Mouse (Mus musculus) heart, postnatal 0 days (tissue): ENCODE measurements around the gene Plcg2. TPM values are rescaled to one million over a fixed set of nuclear protein-coding genes. Genes with fewer than 3 reads are reported as not detected.

Experiments used
- ATAC-seq: fragments of 200-750 bp; cut with Nextera tagmentation; 2 replicates; pipeline ENCODE4 v1.8.0; 2017; ENCODE audit warnings: low read depth, moderate number of reproducible peaks, moderate library complexity; ENCODE audit not compliant: insufficient read depth
- DNase-seq: peaks from one replicate; pipeline ENCODE4 v3.0.0-alpha.2; 2016; ENCODE audit warnings: low spot score
- H3K27ac ChIP-seq: fragments of 300-500 bp; sonication (generic); 2 replicates; pipeline ENCODE4 v1.5.1; 2014; ENCODE audit warnings: low read depth, mild to moderate bottlenecking
- H3K27me3 ChIP-seq: fragments of 300-500 bp; sonication (generic); 2 replicates; pipeline ENCODE4 v1.6.1; 2014; ENCODE audit warnings: low read length, mixed read lengths; ENCODE audit not compliant: control insufficient read depth, insufficient read depth
- H3K36me3 ChIP-seq: fragments of 300-500 bp; sonication (generic); replicated peaks from 2 replicates; pipeline ENCODE4 v1.6.1; 2014; ENCODE audit warnings: low read length, mixed read lengths; ENCODE audit not compliant: control insufficient read depth, insufficient read depth
- H3K4me1 ChIP-seq: fragments of 300-500 bp; sonication (generic); 2 replicates; pipeline ENCODE4 v1.6.1; 2014; ENCODE audit warnings: antibody characterized with exemption; ENCODE audit not compliant: control insufficient read depth, insufficient read depth
- H3K4me2 ChIP-seq: fragments of 300-500 bp; sonication (generic); 2 replicates; pipeline ENCODE4 v1.6.1; 2014; ENCODE audit warnings: low read depth, mild to moderate bottlenecking, low read length, moderate library complexity
- H3K4me3 ChIP-seq: fragments of 300-500 bp; sonication (generic); 2 replicates; pipeline ENCODE4 v1.5.1; 2014; ENCODE audit warnings: low read depth, low read length
- H3K9ac ChIP-seq: fragments of 300-500 bp; sonication (generic); replicated peaks from 2 replicates; pipeline ENCODE4 v1.6.1; 2014; ENCODE audit warnings: low read depth, low read length, mixed read lengths
- H3K9me3 ChIP-seq: fragments of 300-500 bp; sonication (generic); replicated peaks from 2 replicates; pipeline ENCODE4 v1.6.1; 2016; ENCODE audit warnings: low read length; ENCODE audit not compliant: control insufficient read depth
- CTCF ChIP-seq: IDR thresholded peaks from 2 replicates; pipeline ENCODE4 v1.5.1; 2016; ENCODE audit warnings: antibody characterized with exemption, control low read depth, low read depth
- EP300 ChIP-seq: IDR thresholded peaks from 2 replicates; pipeline ENCODE4 v1.6.1; 2016; ENCODE audit warnings: antibody characterized with exemption, low read depth
- WGBS: fragments of 180-500 bp; shearing (Covaris S2); extraction: QIAGEN DNeasy Blood & Tissue Kit; methylation state at CpG from one replicate; pipeline ENCODE4 v1.1.7; 2014; 5-methylcytosine and 5-hydroxymethylcytosine counted together
- polyA plus RNA-seq: library from polyadenylated mRNA; unstranded; fragments of >200 nt; fragmentation: Nextera tagmentation; extraction: Ambion mirVana; gene quantifications from 2 replicates; pipeline ENCODE4 v1.2.1, GENCODE M21; 2015
- total RNA-seq: library from RNA; depleted of rRNA; stranded (reverse); fragments of >200 nt; gene quantifications from 2 replicates; pipeline ENCODE4 v1.2.3, GENCODE M21; 2014; ENCODE audit warnings: low replicate concordance

Plcg2 gene
- total and polyA plus RNA-seq, 2 experiments from 2014 or later, result 5.0 to 8.8 TPM

- no peak for ATAC-seq
- 86% methylated on average over 8 of the region's 8 CpGs for WGBS
- H3K4me1 ChIP-seq, result no peaks in the 10 kb centered on the region
Observed at GRCm38 (mm10) chr8:117605201-117605600, 107.1 kb downstream of the Plcg2 start.

GRCm38 (mm10) chr8:117610506-117610905 lies 112.4 kb downstream of the Plcg2 start:
- Histone ChIP-seq H3K4me1 (no peaks in the 10 kb centered on the region), H3K9ac (no peak overlapping the region), H3K9me3 (no peaks in the 10 kb centered on the region), H3K4me3 (no peak overlapping the region), H3K27me3 (no peaks in the 10 kb centered on the region), H3K4me2 (no peak overlapping the region), H3K36me3 (no peaks in the 10 kb centered on the region), H3K27ac (no peak overlapping the region)
- 88% methylated on average over 10 of the region's 10 CpGs for WGBS
- no peak for DNase-seq
- no peak for TF ChIP-seq EP300
- no peak for TF ChIP-seq CTCF
- no peak for ATAC-seq

More at GRCm38 (mm10) chr8:117605201-117605600, 107.1 kb downstream of the Plcg2 start:
- no peak overlapping the region for H3K4me2 ChIP-seq
- no peaks in the 10 kb centered on the region for H3K27me3 ChIP-seq
- H3K9ac ChIP-seq, result no peak overlapping the region
- no peak for TF ChIP-seq EP300
- TF ChIP-seq CTCF, result no peak
- H3K36me3 ChIP-seq, result no peaks in the 10 kb centered on the region
- H3K4me3 ChIP-seq, result no peak overlapping the region
- no peaks in the 10 kb centered on the region for H3K9me3 ChIP-seq
- no peak overlapping the region for H3K27ac ChIP-seq
- DNase-seq, result no peak

GRCm38 (mm10) chr8:117612861-117613260 lies 114.8 kb downstream of the Plcg2 start:
- no peak overlapping the region for H3K9ac ChIP-seq
- WGBS, result 83% methylated on average over 12 of the region's 12 CpGs
- no peak overlapping the region for H3K4me3 ChIP-seq
- ATAC-seq, result no peak
- TF ChIP-seq CTCF (no peak), EP300 (no peak)
- H3K27me3 ChIP-seq, result no peaks in the 10 kb centered on the region
- H3K9me3 ChIP-seq, result 0 out of 2 replicates have a peak, but pooled peaks cover 7% of the 10 kb centered on the region
- H3K4me1 ChIP-seq, result no peaks in the 10 kb centered on the region
- DNase-seq, result no peak
- H3K27ac ChIP-seq, result no peak overlapping the region
- H3K4me2 ChIP-seq, result no peak overlapping the region
- no peaks in the 10 kb centered on the region; the same call in 1 of the 2 replicates for H3K36me3 ChIP-seq

- H3K4me2 ChIP-seq, result no peak overlapping the region
- no peaks in the 10 kb centered on the region for H3K9me3 ChIP-seq
- H3K4me1 ChIP-seq, result no peaks in the 10 kb centered on the region
- no peak overlapping the region for H3K9ac ChIP-seq
- H3K36me3 ChIP-seq, result no peaks in the 10 kb centered on the region
- DNase-seq (peak; percentile 52), ATAC-seq (no peak)
- WGBS, result 72% methylated on average over 14 of the region's 14 CpGs
- no peaks in the 10 kb centered on the region for H3K27me3 ChIP-seq
- TF ChIP-seq CTCF, result peak; percentile 80
- TF ChIP-seq EP300, result no peak
- no peak overlapping the region for H3K4me3 ChIP-seq
- no peak overlapping the region for H3K27ac ChIP-seq
Observed at GRCm38 (mm10) chr8:117626040-117626838, 128.1 kb downstream of the Plcg2 start.

GRCm38 (mm10) chr8:117627096-117627495 lies 129.0 kb downstream of the Plcg2 start:
- H3K9ac ChIP-seq, result no peak overlapping the region
- no peak overlapping the region for H3K27ac ChIP-seq
- no peak overlapping the region for H3K4me3 ChIP-seq
- H3K4me1 ChIP-seq, result no peaks in the 10 kb centered on the region
- WGBS, result 72% methylated on average over 9 of the region's 9 CpGs
- H3K36me3 ChIP-seq, result no peaks in the 10 kb centered on the region
- no peaks in the 10 kb centered on the region for H3K9me3 ChIP-seq
- DNase-seq (no peak), ATAC-seq (no peak)
- TF ChIP-seq EP300 (no peak), CTCF (no peak)
- H3K27me3 ChIP-seq, result no peaks in the 10 kb centered on the region
- no peak overlapping the region for H3K4me2 ChIP-seq
